Mouse (Mus musculus) left cerebral cortex, postnatal 36 days (tissue): ENCODE results near the gene Egr4. TPM values are rescaled to one million over a fixed set of nuclear protein-coding genes. Genes with fewer than 3 reads are reported as not detected.

ENCODE experiments used
- DNase-seq, 2 experiments: peaks; one replicate each; pipeline ENCODE4 v3.0.0; 2021 to 2022; ENCODE audit warnings: low spot score in 2 of 2, mixed read lengths in 1 of 2
- intact Hi-C: fragments of 180-260 bp; cut with DNase I; formaldehyde crosslinking; loops from one replicate; pipeline ENCODE4 v1.15.1; 2025
- total RNA-seq, 2 experiments: library from RNA; stranded (reverse); gene quantifications; 2 replicates each; pipeline ENCODE4 v1.2.3; 2021

Egr4 gene
- total RNA-seq, 2 experiments from 2014 or later: 37.5 to 60.8 TPM

DNA sequence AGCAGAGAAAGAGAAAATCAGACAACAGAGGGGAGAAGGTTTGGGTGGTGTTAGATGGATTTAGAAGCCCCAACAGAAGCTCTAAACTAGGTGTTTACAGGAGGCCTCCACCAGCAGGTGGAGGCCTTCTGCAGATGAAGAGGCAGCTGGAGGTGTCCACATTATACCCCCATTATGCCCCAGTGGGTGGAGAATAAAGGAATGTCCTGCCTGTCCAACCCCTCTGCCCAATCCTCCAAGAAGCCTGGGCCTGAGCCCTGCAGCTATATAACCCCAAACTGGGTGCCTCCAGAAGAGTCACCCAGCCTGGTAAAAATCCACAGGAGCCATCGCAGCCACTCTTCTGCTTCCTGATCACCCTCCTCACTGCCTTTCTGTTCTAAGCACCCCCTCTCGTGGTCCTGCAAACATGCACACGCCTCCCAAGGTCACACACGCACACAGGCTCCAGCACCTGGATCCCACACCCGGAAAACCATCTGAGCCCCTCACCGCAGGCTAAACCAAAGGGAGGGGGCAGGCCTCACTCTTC, 11.8 kb downstream of the Egr4 start:
- intact Hi-C loops: loop anchor here (5.0 kb wide), 1 partner anchor 49 kb away; the partner anchor contains the start of genes Cct7 and Pradc1
- peak in 1 of 2 experiments; percentile 32 for DNase-seq

DNA sequence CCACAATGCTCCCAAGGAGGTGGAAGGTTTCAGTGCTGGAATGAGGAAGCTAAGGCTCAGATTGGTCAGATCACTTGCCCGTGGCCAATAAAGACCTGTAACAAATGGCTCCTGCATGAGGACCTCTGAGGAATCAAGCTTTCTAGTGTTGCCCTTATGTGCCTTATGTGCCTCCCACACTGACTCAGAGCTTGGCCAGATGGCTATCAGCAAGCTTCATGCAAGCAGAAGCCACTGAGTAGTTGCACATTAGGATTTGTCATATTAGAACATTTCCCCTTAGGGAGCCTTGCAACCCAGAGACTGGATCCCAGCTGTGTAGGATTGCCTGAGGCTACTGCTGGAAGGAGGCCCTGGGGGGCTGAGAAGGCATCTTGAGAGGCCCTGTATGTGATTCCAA, 13.0 kb downstream of the Egr4 start:
- no peak for DNase-seq
- intact Hi-C loops: loop anchor here (5.0 kb wide), 1 partner anchor 48 kb away; the partner anchor contains the start of genes Cct7 and Pradc1

DNA sequence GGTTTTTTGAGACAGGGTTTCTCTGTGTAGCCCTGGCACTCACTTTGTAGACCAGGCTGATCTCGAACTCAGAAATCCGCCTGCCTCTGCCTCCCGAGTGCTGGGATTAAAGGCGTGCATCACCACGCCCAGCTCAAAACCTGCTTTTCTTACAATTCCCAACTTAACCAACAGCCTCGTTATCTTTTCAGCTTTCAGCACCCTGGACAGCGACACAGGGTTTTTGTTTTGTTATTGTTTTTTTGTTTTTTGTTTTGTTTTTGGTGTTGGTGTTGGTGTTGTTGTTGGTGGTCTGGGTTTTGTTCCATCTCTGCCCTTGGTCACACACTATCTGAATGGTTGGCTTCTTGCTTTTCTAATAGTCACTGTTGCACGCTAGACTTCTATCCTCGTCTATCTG, 15.2 kb downstream of the Egr4 start:
- DNase-seq: no peak
- intact Hi-C loops: no loop called here

DNA sequence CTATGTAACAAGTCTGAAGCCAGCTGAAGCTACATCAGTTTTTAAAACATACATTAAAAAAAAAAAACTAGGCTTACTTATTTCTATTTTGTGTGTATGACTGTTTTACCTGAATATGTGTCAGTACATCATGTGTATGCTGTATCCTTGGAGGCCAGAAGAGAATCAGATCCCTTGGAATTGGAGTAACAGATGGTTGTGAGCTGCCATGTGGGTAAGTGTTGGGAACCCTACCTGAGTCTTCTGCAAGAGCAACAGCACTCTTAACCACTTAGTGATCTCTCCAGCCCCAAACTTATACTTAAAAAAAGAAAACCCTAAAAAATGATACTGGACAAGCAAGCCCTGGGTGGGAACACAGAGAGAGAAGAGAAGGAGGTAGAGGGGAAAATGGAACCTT, 16.4 kb downstream of the Egr4 start:
- DNase-seq: no peak
- intact Hi-C loops: no loop called here

DNA sequence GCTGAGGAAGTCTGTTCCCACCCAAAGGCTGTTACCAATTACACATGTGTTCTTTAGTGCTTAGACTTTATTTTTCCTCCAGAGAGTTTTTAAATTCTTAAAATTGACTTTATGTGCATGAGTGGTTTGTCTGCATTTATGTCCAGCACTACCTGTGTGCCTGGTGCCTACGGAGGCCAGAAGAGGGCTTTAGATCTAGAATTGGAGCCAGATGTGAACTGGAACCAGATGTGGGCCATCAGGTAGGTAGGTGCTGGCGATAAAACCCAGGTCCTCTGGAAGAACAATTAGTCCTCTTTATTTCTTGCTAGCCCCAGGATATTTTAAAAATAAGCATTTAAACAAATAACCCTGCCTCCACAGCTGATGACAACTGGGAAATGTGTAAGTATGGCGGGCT, 21.8 kb downstream of the Egr4 start:
- intact Hi-C loops: no loop called here
- no peak for DNase-seq

DNA sequence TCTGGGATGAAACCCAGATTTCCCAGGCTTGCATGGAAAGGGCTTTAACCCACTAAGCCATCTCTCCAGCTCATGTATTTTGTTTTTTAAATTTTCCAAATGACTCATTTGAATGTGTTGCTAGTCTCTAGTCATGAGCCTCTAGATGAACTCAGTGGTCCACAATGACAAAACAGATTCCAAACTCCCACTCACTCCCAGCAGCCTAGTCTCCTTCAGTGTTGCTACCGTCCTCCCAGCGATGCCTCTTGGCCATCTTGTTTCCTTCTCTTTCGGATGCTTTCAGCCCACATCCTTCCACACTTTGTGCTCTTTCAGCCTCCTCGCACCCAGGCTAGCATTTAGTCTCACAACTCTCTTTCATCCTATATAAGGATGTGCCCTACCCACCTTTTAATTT, 23.1 kb downstream of the Egr4 start:
- intact Hi-C loops: no loop called here
- no peak for DNase-seq

DNA sequence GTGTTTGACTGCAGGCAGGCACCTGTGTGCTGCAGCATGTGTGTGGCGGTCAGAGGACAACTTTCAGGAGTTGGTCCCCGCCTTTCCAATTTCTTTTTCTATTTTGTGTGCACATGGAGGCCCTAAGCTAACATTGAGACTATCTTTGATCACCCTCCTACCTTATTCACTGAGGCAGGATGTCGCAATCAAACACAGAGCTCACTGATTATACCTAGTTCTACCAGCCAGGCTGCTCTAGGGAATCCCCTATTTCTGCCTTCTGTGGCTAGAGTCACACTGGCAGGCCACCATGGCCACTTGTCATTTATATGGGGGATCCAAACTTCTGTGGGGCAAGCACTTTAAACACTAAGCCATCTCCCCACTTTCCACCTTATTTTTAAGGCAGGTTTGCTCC, 23.7 kb downstream of the Egr4 start:
- intact Hi-C loops: no loop called here

DNA sequence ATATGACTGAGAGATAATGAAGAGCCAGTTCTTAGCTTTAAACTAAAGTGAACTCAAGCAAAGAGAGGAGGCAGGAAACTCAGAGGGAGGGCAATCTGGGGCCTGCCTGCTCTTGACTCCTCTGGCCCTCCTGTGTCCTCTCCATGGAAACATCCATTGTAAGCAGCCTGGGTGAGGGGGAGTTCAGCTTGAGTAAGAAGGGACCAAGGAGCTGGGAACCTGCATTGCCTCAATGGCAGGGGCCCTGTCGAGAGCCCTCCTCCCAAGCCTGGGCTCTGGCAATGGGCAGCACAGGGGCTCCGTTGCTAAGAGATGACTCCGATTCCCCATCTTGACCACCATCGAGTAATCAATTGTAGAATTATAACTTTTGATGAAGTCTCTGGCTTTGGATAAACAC, 24.9 kb downstream of the Egr4 start:
- intact Hi-C loops: no loop called here
- no peak for DNase-seq

More for the DNA sequence above, 23.7 kb downstream of the Egr4 start:
- DNase-seq: no peak

DNA sequence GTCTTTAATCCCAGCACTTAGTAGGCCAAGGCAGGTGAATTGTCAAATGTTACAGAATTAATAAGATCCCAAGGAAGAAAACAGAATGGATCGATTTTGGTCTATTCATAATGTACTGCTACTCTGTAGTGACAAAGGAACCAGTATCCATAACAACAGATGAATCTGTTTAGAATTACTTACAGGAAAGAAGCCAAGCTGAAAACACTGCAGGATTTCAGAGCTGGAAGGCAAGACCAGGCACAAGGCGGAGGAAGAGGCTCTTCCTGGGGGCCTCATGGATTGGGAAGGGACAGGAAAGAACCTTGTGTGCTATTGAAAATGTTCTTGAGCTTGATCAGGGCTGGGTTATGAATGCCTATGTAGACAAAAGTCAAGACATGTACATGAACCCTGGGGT, 27.7 kb downstream of the Egr4 start:
- intact Hi-C loops: no loop called here

DNA sequence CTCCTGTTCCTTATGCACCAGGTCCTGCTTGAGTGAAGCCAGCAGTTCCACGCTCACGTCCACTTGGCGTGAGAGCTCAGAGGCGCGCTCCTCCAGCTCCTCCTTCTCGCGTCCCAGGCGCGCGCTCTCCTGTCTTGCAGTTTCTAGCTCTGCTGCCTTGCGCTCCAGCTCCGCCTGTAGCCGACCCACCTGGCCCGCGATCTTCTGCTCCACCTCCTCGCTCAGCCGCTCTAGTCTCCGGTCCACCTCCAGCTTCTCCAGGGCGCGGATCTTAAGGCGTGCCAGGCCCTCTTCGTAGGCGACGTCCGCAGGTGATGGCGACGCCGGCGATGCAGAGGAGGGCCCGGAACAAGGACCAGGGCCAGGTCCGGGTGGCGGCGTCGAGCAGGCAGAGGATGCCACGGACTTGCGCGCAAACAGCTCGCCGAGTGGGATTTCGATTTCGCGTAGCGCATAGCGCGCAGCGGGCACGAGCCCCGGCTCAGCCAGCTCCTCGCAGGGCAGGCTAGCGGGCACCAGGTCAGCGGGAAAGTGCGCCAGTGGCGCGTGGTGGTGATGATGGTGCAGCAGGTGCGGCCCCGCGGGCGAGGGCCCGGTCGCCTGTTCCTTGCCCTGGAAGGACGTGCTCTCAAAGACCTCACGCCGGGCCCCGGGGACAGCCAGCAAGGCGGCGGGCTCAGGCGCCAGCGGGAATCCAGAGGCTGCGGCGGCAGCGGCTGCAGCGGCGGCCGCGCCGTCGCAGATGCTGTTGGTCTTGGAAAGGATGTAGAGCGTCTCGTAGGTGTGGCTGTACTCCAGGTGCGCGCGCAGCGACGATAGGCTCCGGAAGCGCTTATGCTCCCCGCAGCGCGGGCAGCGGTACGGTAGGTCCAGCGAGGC, 29.3 kb downstream of the Egr4 start:
- peak in 1 of 2 experiments; percentile 55 for DNase-seq
- intact Hi-C loops: no loop called here

More for the DNA sequence above, 27.7 kb downstream of the Egr4 start:
- no peak for DNase-seq

DNA sequence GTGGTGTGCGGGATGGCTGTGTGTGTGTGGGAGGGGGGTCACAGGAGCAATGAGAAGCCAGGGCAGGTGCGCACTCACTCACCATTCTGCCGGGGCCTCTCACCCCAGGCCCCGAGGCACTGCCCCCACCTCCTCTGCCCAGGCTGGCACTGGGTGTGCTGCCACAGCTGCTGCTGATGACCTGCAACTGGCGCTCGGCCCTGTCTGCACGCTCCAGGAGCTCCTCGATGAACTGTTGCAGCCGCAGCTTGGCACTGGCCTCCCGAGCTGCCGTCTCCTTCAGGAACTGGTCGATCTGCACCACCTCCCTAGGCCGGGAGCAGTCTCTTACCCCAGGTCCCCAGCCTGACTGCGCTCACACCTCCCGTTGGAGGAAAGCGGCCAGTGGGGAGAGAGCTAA, 32.7 kb downstream of the Egr4 start:
- intact Hi-C loops: no loop called here
- DNase-seq: no peak

DNA sequence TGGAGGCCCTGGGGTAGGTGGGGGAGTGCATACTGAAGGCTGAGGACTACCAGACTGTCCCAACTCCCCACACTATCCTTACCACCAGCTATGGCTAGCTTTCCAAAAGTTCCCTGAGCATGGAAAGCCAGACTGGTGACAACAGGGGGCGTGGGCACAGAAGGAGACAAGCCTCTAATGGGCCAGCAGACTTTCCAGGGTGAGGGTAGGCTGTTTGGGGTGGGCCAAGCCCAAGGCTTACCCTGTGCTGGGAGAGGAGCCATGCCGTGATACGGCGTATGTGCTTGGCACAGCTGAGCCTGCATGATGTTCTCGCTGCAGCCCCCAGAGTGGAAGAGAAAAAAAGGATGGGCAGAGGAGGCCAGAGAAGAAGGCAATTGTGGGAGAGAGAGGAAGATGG, 33.4 kb downstream of the Egr4 start:
- no peak for DNase-seq
- intact Hi-C loops: loop anchor here (10.0 kb wide), 1 partner anchor 425 kb away; the partner anchor contains the start of gene Nat8f4

DNA sequence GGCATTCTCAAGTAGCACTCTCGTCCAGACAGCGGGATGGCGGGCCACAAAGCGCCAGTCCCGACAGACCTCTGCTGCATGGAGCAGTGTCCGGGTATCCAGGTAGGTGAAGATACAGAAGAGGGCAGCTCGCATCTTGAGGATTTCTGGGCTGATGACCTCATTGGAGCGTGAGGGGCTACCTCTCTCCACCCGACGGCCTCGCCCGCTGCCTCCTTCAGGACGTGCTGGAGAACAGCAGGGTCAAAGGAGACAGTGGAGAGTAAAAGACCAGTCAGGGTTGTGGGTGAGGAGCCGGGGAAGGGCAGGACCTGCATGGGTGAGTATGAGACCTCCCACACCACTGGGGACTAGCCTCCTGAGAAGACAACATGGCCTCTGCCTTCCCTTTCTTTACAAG, 35.0 kb downstream of the Egr4 start:
- no peak for DNase-seq
- intact Hi-C loops: loop anchor here (10.0 kb wide), 1 partner anchor 426 kb away; the partner anchor contains the start of gene Nat8f4

DNA sequence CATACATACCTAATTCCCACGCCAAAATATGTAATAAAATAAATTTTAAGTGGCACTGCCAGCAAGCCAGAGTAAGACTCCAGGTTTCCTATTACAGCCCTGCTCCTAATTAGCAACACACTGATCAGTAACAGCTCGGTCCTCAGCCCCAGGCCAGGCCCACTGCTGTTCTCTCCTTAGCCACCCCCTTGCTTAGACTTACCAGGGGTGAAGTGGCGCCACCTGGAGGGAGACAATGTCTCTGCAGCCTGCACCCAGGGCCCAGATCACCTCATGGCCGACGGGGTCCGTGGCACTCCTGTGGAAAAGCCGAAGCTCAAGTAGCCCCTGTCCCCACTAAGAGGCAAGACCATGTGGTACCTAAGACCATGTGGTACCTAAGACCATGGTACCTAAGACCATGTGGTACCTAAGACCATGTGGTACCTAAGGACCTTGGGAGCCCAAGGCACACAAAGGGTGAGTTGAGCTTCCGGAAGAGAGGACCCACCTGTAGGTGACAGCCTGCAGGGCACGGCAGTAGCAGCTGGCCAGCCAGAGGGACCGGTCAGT, 35.9 kb downstream of the Egr4 start:
- intact Hi-C loops: loop anchor here (10.0 kb wide), 1 partner anchor 427 kb away; the partner anchor contains the start of gene Nat8f4
- no peak for DNase-seq

DNA sequence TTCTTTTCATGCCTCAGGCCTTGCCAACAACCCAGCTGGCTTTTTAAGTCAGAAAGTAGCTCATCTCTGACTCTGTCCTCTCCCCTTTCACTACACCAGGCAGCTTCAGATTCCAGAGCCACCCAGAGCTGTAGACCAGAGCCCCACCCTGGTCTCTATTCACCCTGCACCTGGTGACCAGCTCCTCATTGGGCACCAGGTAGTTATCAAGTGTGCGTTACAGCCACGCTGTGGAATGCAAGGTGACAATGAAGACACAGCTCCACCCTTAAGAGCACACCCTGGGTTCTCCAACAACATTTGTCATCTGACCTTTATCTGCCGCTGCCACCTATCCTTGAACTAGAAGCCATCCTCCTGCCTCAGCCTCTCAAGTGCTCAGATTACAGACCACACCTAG, 37.8 kb downstream of the Egr4 start:
- DNase-seq: no peak
- intact Hi-C loops: loop anchor here (10.0 kb wide), 1 partner anchor 429 kb away; the partner anchor contains the start of gene Nat8f4

DNA sequence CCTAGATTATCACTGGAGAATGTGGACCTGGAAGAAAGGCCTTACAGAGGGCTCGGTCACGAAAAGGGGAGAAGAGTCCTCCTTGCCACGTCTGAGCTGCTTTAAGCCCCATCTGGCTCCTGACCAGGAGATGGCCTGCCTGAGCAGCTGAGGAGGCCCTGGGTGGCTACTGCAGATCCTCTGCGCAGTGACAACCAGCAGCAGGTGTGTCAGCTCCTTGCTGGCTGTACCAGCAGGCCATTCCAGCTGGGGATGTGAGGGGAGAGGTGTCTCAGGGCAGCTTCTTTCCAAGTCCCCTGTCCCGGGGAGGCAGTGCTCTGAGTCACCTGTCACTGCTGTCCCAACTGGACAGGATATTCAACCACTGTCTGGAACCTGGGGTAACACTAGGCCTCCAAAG, 40.8 kb downstream of the Egr4 start:
- no peak for DNase-seq
- intact Hi-C loops: loop anchor here (5.0 to 10.0 kb wide), 2 partner anchors 40 to 432 kb away; partner anchors contain the start of genes Egr4 and Nat8f4

DNA sequence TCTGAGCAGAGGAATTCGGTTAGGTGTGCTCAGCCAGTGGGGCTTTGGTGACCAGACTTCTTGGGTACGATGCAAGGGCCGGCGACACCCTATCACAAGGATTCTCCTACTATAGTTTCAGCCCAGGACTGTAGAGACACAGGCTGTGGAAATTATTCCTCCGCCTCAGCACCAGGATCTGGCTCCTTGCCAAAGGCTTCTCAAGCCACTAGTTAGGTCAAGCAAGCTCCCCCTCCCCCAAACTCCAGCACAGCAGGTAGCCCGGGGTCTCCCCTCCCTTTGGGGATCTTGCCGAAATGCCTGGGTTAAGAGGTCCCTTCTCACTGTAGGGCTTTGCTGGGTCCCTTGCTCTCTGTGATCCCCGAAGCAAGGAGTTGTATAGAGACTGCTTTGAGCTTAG, 41.4 kb downstream of the Egr4 start:
- intact Hi-C loops: loop anchor here (5.0 to 10.0 kb wide), 2 partner anchors 40 to 433 kb away; partner anchors contain the start of genes Egr4 and Nat8f4
- no peak for DNase-seq

DNA sequence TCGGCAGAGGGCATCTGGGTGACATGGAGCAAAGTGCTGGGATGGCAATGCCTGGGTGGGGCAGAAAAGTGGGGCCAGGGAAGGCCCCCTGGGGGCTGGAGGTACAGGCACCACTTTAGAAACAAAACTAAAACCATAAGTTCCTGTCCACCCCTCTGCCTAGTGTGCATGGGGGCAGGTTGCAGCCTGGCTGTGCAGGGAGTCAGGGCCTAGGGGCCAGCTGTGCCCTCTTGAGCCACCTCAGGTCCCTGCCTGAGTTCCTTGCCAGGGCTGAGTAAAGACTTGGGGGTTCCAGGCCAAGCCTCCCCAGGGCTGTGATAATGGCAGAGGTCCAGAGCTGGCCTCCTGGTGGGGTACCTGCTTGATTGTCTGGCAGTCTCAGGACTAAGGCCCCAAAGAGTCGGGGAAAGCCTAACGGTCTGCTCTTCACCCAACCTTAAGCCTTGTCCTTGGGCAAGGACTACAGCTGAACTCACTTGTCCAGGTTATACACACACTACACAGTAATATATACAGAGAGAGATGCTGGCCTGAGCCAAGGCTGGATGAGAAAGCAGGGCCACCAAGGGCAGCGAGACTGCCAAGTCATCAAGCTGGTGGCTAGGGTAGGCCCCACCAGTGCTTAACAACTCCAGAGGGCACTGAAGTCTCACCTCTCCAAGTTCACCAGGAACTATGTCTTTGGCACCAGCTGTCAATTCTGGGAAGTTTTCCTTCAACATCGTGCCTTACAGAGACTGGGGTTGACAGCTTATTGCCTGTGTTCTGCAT, 43.5 kb downstream of the Egr4 start:
- DNase-seq: no peak
- intact Hi-C loops: loop anchor here (5.0 to 10.0 kb wide), 2 partner anchors 42 to 435 kb away; partner anchors contain the start of genes Egr4 and Nat8f4

DNA sequence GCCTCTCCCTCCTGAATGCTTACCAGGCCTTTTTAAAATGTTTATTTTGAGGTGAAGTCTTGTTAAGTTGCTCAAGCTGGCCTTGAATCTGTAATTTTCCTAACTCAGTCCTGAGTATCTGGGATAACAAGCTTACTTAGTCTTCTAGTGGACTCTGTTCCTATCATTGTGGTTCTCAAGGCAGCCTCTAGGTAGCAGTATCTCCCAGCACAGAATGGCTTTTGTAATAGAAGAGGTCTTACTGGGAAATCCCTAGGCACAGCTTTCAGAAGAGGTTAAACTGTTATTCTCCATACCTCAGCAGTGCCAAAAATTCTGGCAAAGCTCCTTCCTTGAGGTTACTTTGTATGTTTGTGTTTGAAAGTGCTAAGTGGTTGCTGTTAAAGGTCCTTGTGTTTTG, 48.0 kb downstream of the Egr4 start:
- intact Hi-C loops: no loop called here
- DNase-seq: no peak
